ENCODE assay signal across 11 mouse cellular contexts in the genomic region with DNA sequence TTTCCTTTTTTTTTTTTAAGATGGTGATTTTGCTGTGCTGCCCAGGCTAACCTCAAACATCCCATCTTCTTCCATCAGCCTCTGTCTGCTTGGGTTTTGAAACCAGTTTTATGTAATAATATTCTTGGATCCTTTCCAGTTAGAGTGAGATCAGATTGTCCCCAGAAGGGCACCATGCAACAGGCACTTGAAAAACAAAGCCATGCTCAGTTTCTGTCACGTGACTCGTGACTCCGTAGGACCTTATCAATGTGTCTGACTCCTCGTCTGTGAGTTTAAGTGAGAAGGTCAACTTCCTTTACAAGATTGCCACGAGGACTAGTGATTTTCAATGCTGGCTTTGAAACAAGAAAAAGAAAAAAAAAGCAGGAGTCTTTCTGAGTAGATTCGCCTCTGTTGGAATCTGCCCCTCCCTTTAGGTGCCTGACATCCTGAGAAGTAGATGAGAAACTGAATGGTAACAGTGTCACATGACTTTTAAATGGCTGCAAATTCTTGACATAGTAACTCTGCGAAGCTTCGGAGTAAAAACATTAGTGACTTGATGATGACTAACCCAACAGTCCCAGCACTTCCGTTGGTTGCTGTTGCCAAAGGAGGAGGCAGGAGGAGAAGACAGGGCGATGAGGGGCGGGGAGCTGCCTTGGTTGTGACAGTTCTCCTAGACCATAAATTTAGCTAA. TPM values are rescaled to one million over a fixed set of nuclear protein-coding genes. Genes with fewer than 3 reads are reported as not detected.
A peak's percentile ranks its signal among the peaks of the same experiment; 100 is the strongest.
DNase-seq lines count a peak whose midpoint lies in the region; ATAC-seq and TF ChIP-seq lines count a peak whose summit lies in the region.
"Had no signal": no experiment of that assay in that cellular context is flagged by ENCODE, and none has a peak within 500 bp of the region (broad histone marks: within the 10 kb centered on the region; RNA-seq: fewer than 3 reads in every experiment).

No protein-coding gene starts in this region.

- no peaks in the 10 kb centered on the region for H3K36me3 ChIP-seq in heart, postnatal 0 days (replicated peaks; ENCODE audit: control insufficient read depth, insufficient read depth, low read length)
- no peaks in the 10 kb centered on the region for H3K36me3 ChIP-seq in forebrain, embryonic 14.5 days (ENCODE audit: control insufficient read depth, insufficient read depth, low read length)
- H3K36me3 ChIP-seq: midbrain, embryonic 12.5 days; stomach, embryonic 15.5 days had no signal

- intact Hi-C loops in gastrocnemius, postnatal 36 days (cut with DNase I) = no loop called here

- H3K9me3 ChIP-seq in heart, postnatal 0 days (replicated peaks; ENCODE audit: control insufficient read depth, low read length) = no peaks in the 10 kb centered on the region
- no peaks in the 10 kb centered on the region for H3K9me3 ChIP-seq in forebrain, embryonic 14.5 days (replicated peaks; ENCODE audit: control insufficient read depth, low read length)
- H3K9me3 ChIP-seq: midbrain, embryonic 12.5 days; stomach, embryonic 15.5 days had no signal

- no peak for TF ChIP-seq EP300 in heart, postnatal 0 days (IDR thresholded peaks at IDR 0.05; ENCODE audit: low read depth)

- H3K4me3 ChIP-seq in heart, postnatal 0 days (ENCODE audit: low read depth, low read length) = no peak overlapping the region
- H3K4me3 ChIP-seq in forebrain, embryonic 14.5 days (ENCODE audit: low read depth, low read length) = no peak overlapping the region
- H3K4me3 ChIP-seq: midbrain, embryonic 12.5 days; stomach, embryonic 15.5 days had no signal

- peak overlapping the region; percentile 35 for H3K4me2 ChIP-seq in heart, postnatal 0 days (ENCODE audit: low read depth, low read length)
- H3K4me2 ChIP-seq in forebrain, embryonic 14.5 days (ENCODE audit: low read length) = no peak overlapping the region
- H3K4me2 ChIP-seq: midbrain, embryonic 12.5 days; stomach, embryonic 15.5 days had no signal

- ATAC-seq in heart, postnatal 0 days (ENCODE audit: insufficient read depth, low read depth) = no peak
- peak; percentile 83 for ATAC-seq in Patski
- ATAC-seq in granulocyte monocyte progenitor cell, adult 5-6 weeks (replicated peaks; ENCODE audit: poor library complexity, severe bottlenecking) = peak; percentile 75
- ATAC-seq in megakaryocyte progenitor cell, adult 5-6 weeks (replicated peaks; ENCODE audit: poor library complexity) = peak; percentile 56
- no peak for ATAC-seq in forebrain, embryonic 14.5 days

- POLR2A ChIA-PET in Patski (lab: Charles Lee) = no interaction called here

- H3K27ac ChIP-seq in heart, postnatal 0 days (ENCODE audit: low read depth) = no peak overlapping the region
- H3K27ac ChIP-seq in forebrain, embryonic 14.5 days (ENCODE audit: low read depth, low read length) = no peak overlapping the region
- H3K27ac ChIP-seq: midbrain, embryonic 12.5 days; stomach, embryonic 15.5 days had no signal

- TF ChIP-seq CTCF in heart, postnatal 0 days (IDR thresholded peaks at IDR 0.05; ENCODE audit: low read depth) = no peak
- TF ChIP-seq CTCF in Patski (IDR thresholded peaks at IDR 0.05) = no peak

- in situ Hi-C loops in Patski (cut with MboI; ENCODE audit: low pct_unique_long_range_greater_than_20kb) = no loop called here

- CTCF ChIA-PET in Patski (lab: Charles Lee) = interaction anchor here (1.1 to 1.4 kb wide), 3 partner anchors 18 to 164 kb away, joined by 3 read pairs; a partner anchor contains a TSS

- DNase-seq in heart, postnatal 0 days (ENCODE audit: low spot score) = no peak
- no peak for DNase-seq in heart, adult 8-10 months (ENCODE audit: low spot score)
- no peak for DNase-seq in Patski (ENCODE audit: low read depth, low spot score)
- DNase-seq in right cerebral cortex, postnatal 36 days (ENCODE audit: low spot score in 2 of 2) = no peak
- no peak for DNase-seq in forebrain, embryonic 14.5 days (ENCODE audit: low spot score)
- DNase-seq in gastrocnemius, postnatal 36 days = no peak
- DNase-seq: cerebellum, adult 9-11 months had no signal

- no peaks in the 10 kb centered on the region for H3K27me3 ChIP-seq in heart, postnatal 0 days (ENCODE audit: control insufficient read depth, insufficient read depth, low read length)
- no peaks in the 10 kb centered on the region for H3K27me3 ChIP-seq in Patski
- H3K27me3 ChIP-seq in forebrain, embryonic 14.5 days (replicated peaks; ENCODE audit: control insufficient read depth, insufficient read depth, low read length) = no peaks in the 10 kb centered on the region
- H3K27me3 ChIP-seq: midbrain, embryonic 12.5 days; stomach, embryonic 15.5 days had no signal

- no peak overlapping the region for H3K9ac ChIP-seq in heart, postnatal 0 days (replicated peaks; ENCODE audit: low read depth, low read length)
- no peak overlapping the region for H3K9ac ChIP-seq in forebrain, embryonic 14.5 days (ENCODE audit: low read length)
- H3K9ac ChIP-seq: midbrain, embryonic 12.5 days; stomach, embryonic 15.5 days had no signal

- H3K4me1 ChIP-seq in heart, postnatal 0 days (ENCODE audit: control insufficient read depth, insufficient read depth) = peaks cover 5% of the 10 kb centered on the region; the same call in 1 of the 2 replicates
- no peaks in the 10 kb centered on the region for H3K4me1 ChIP-seq in forebrain, embryonic 14.5 days (ENCODE audit: control insufficient read depth, insufficient read depth, low read length)
- H3K4me1 ChIP-seq: midbrain, embryonic 12.5 days; stomach, embryonic 15.5 days had no signal

- WGBS in heart, postnatal 0 days = 26% methylated on average over 11 of the region's 11 CpGs
- WGBS in forebrain, embryonic 14.5 days = 85% methylated on average over 11 of the region's 11 CpGs

RNA-seq across cellular contexts. Expression of a gene that starts 21.3 kb away (rescaled TPM):
- 12.7 and 20.2 TPM in 2 replicates for total RNA-seq in heart, postnatal 0 days (2014; rRNA removed; ENCODE audit: low replicate concordance)
- polyA plus RNA-seq in heart, postnatal 0 days (2015; fragmentation: Nextera tagmentation; extraction: Ambion mirVana) = 11.1 and 11.5 TPM in 2 replicates
- 10 to 100 TPM; 14.3 to 16.8 (median 15.6) TPM for total RNA-seq in heart, adult 8-10 months (2022)
- 62.2 TPM for polyA plus RNA-seq in Patski (2021)
- 114 and 142 TPM in 2 replicates for total RNA-seq in granulocyte monocyte progenitor cell, adult 5-6 weeks (2014; fragmentation: Nextera tagmentation)
- 169 and 181 TPM in 2 replicates for total RNA-seq in granulocyte monocyte progenitor cell, adult 5-6 weeks (2017)
- 158 and 172 TPM in 2 replicates for total RNA-seq in megakaryocyte progenitor cell, adult 5-6 weeks (2015)
- total RNA-seq in megakaryocyte progenitor cell, adult 5-6 weeks (2017) = 119 and 151 TPM in 2 replicates
- polyA plus RNA-seq in forebrain, embryonic 14.5 days (2014; fragmentation: Nextera tagmentation; extraction: Ambion mirVana) = 28.7 and 35.3 TPM in 2 replicates
- total RNA-seq in gastrocnemius, postnatal 36 days (2021) = 10 to 100 TPM; 13.1 to 13.4 TPM

Comparison
In these comparisons a context has a peak if more than half of its experiments do, and no peak if none do; other contexts are left out.
1. ATAC-seq: peak in Patski (single experiment), granulocyte monocyte progenitor cell, adult 5-6 weeks (single experiment) and megakaryocyte progenitor cell, adult 5-6 weeks (single experiment); none in heart, postnatal 0 days (single experiment) and forebrain, embryonic 14.5 days (single experiment).